In genomic region chr10:77605908-77606826, GRCm38 (mm10) we compare ENCODE assay signal across 8 mouse cellular contexts. TPM values are rescaled to one million over a fixed set of nuclear protein-coding genes. Genes with fewer than 3 reads are reported as not detected.
A peak's percentile ranks its signal among the peaks of the same experiment; 100 is the strongest.
DNase-seq lines count a peak whose midpoint lies in the region; ATAC-seq and TF ChIP-seq lines count a peak whose summit lies in the region.

Sumo3 (plus strand) TSS chr10:77606097.
Gm49325 (plus strand) TSS chr10:77606197.

- peak within 1 kb of the TSS; percentile 85 for H3K27ac ChIP-seq in cerebellum, adult 2 months (ENCODE audit: insufficient read depth, low read length)
- peak within 1 kb of the TSS; percentile 96 for H3K27ac ChIP-seq in forebrain, postnatal 0 days (ENCODE audit: low read depth, low read length)
- H3K27ac ChIP-seq in lung, embryonic 14.5 days (ENCODE audit: low read depth): peak within 1 kb of the TSS; percentile 99

- peak within 1 kb of the TSS; percentile 81 for H3K9ac ChIP-seq in forebrain, postnatal 0 days
- H3K9ac ChIP-seq in lung, embryonic 14.5 days: peak within 1 kb of the TSS; percentile 81

- WGBS in cerebellum, adult 2 months: under 1% methylated on average over 118 of the region's 119 CpGs
- WGBS in forebrain, postnatal 0 days: 2% methylated on average over 119 of the region's 119 CpGs
- WGBS in lung, embryonic 14.5 days: under 1% methylated on average over 102 of the region's 119 CpGs

- no peaks in the 10 kb centered on the region for H3K27me3 ChIP-seq in G1E (ENCODE audit: insufficient read depth, low read length)
- no peaks in the 10 kb centered on the region for H3K27me3 ChIP-seq in cerebellum, adult 2 months (ENCODE audit: control insufficient read depth, insufficient read depth, low read length)
- no peaks in the 10 kb centered on the region for H3K27me3 ChIP-seq in forebrain, postnatal 0 days (ENCODE audit: insufficient read depth, low read length)
- H3K27me3 ChIP-seq in lung, embryonic 14.5 days (ENCODE audit: insufficient read depth, low read length): no peaks in the 10 kb centered on the region

- H3K4me2 ChIP-seq in forebrain, postnatal 0 days (ENCODE audit: low read depth): peak within 1 kb of the TSS; percentile 87
- peak within 1 kb of the TSS; percentile 98 for H3K4me2 ChIP-seq in lung, embryonic 14.5 days

- peaks cover 36% of the 10 kb centered on the region for H3K36me3 ChIP-seq in G1E (replicated peaks)
- H3K36me3 ChIP-seq in forebrain, postnatal 0 days (ENCODE audit: insufficient read depth): peaks cover 10% of the 10 kb centered on the region
- peaks cover 17% of the 10 kb centered on the region for H3K36me3 ChIP-seq in lung, embryonic 14.5 days (ENCODE audit: insufficient read depth)

- TF ChIP-seq CTCF in G1E (IDR thresholded peaks at IDR 0.05; ENCODE audit: low read depth, low read length): no peak
- no peak for TF ChIP-seq CTCF in cerebellum, adult 2 months (IDR thresholded peaks at IDR 0.05; ENCODE audit: borderline replicate concordance, insufficient read depth, low read depth, low read length)
- peak; percentile 36; the same call in 1 of the 2 replicates for TF ChIP-seq CTCF in forebrain, postnatal 0 days (IDR thresholded peaks at IDR 0.05; ENCODE audit: low read depth)
- 0 out of 2 replicates have a peak, but pooled peaks have one; percentile 12 for TF ChIP-seq CTCF in lung, embryonic 14.5 days (IDR thresholded peaks at IDR 0.05; ENCODE audit: low read depth)

- H3K9me3 ChIP-seq in G1E (replicated peaks): peaks cover 6% of the 10 kb centered on the region; the same call in 1 of the 2 replicates
- H3K9me3 ChIP-seq in forebrain, postnatal 0 days (ENCODE audit: low read length): no peaks in the 10 kb centered on the region
- no peaks in the 10 kb centered on the region for H3K9me3 ChIP-seq in lung, embryonic 14.5 days (ENCODE audit: low read depth, low read length)

- peak within 1 kb of the TSS; percentile 80 for H3K4me3 ChIP-seq in G1E (ENCODE audit: low read depth, low read length)
- H3K4me3 ChIP-seq in cerebellum, adult 2 months (replicated peaks; ENCODE audit: insufficient read depth, low read depth, low read length): peak within 1 kb of the TSS; percentile 70
- H3K4me3 ChIP-seq in forebrain, postnatal 0 days (ENCODE audit: low read depth, low read length): peak within 1 kb of the TSS; percentile 55
- peak within 1 kb of the TSS; percentile 77 for H3K4me3 ChIP-seq in lung, embryonic 14.5 days (ENCODE audit: low read depth, low read length)

- peak; percentile 99 for DNase-seq in G1E (ENCODE audit: low spot score)
- DNase-seq in cerebellum, adult 2 months: peak; percentile 92 to 95
- peak; percentile 95 for DNase-seq in forebrain, postnatal 0 days
- peak; percentile 99 for DNase-seq in heart, postnatal 4 days
- DNase-seq in layer of hippocampus, adult 8-10 months (ENCODE audit: low spot score in 2 of 2): peak; percentile 89
- peak; percentile 96 for DNase-seq in lung, embryonic 14.5 days
- DNase-seq in testis, postnatal 14 days (ENCODE audit: low spot score): peak; percentile 97

- TF ChIP-seq POLR2A in cerebellum, adult 2 months (IDR thresholded peaks at IDR 0.05; ENCODE audit: borderline replicate concordance, insufficient read depth, low read length): peak; percentile 79

- peak; percentile 72 for ATAC-seq in G1E (ENCODE audit: extremely low read depth, insufficient number of reproducible peaks, low FRiP score, poor library complexity, severe bottlenecking)
- peak; percentile 90 for ATAC-seq in forebrain, postnatal 0 days
- ATAC-seq in lung, embryonic 14.5 days (ENCODE audit: insufficient read depth): peak; percentile 85
- peak; percentile 88 for ATAC-seq in neutrophil, adult 5-6 weeks (ENCODE audit: extremely low read depth, insufficient number of reproducible peaks, low FRiP score, poor library complexity, severe bottlenecking)

- H3K4me1 ChIP-seq in G1E (ENCODE audit: insufficient read depth, low read depth, low read length): peaks cover 38% of the 10 kb centered on the region
- peaks cover 21% of the 10 kb centered on the region for H3K4me1 ChIP-seq in cerebellum, adult 2 months (ENCODE audit: control insufficient read depth, insufficient read depth, low read length)
- peaks cover 8% of the 10 kb centered on the region; the same call in 1 of the 2 replicates for H3K4me1 ChIP-seq in forebrain, postnatal 0 days (ENCODE audit: insufficient read depth)
- H3K4me1 ChIP-seq in lung, embryonic 14.5 days (ENCODE audit: insufficient read depth): peaks cover 12% of the 10 kb centered on the region

RNA-seq across cellular contexts. Expression of gene Sumo3, which starts in this region (rescaled TPM):
- total RNA-seq in G1E (2014; fragmentation: Nextera tagmentation) (32.6 and 35.3 TPM in 2 replicates), G1E (2017) (96.3 and 115 TPM in 2 replicates)
- polyA plus RNA-seq in G1E (2012): 130 and 160 TPM in 2 replicates
- 301 and 310 TPM in 2 replicates for polyA plus RNA-seq in cerebellum, adult 2 months (2012; rRNA removed)
- total RNA-seq in forebrain, postnatal 0 days (2014; rRNA removed): 270 and 305 TPM in 2 replicates
- polyA plus RNA-seq in forebrain, postnatal 0 days (2015; fragmentation: Nextera tagmentation; extraction: Ambion mirVana): 381 and 398 TPM in 2 replicates
- 10 to 100 TPM; 90.9 to 97.9 TPM for total RNA-seq in heart, postnatal 4 days (2021)
- 100 to 1,000 TPM; 144 to 152 (median 147) TPM for total RNA-seq in layer of hippocampus, adult 8-10 months (2022)
- polyA plus RNA-seq in lung, embryonic 14.5 days (2014; fragmentation: Nextera tagmentation; extraction: Ambion mirVana): 329 and 337 TPM in 2 replicates
- total RNA-seq in neutrophil, adult 5-6 weeks (2017): 32.6 and 52.2 TPM in 2 replicates

RNA-seq across cellular contexts. Expression of gene Gm49325, which starts in this region (rescaled TPM):
- total RNA-seq in G1E (2014; fragmentation: Nextera tagmentation) (not detected in 2 replicates), G1E (2017) (not detected in 2 replicates)
- not detected in 2 replicates for polyA plus RNA-seq in G1E (2012)
- 33.8 and 37.7 TPM in 2 replicates for polyA plus RNA-seq in cerebellum, adult 2 months (2012; rRNA removed)
- not detected in 2 replicates for total RNA-seq in forebrain, postnatal 0 days (2014; rRNA removed)
- polyA plus RNA-seq in forebrain, postnatal 0 days (2015; fragmentation: Nextera tagmentation; extraction: Ambion mirVana): 27.7 and 33.6 TPM in 2 replicates
- total RNA-seq in heart, postnatal 4 days (2021): 10 to 100 TPM; 15.9 to 20.8 TPM
- total RNA-seq in layer of hippocampus, adult 8-10 months (2022): 10 to 100 TPM in 3 of 4 experiments, 1 to 10 TPM in 1; 7.6 to 33.3 (median 12.1) TPM
- 3.0 and 3.5 TPM in 2 replicates for polyA plus RNA-seq in lung, embryonic 14.5 days (2014; fragmentation: Nextera tagmentation; extraction: Ambion mirVana)
- not detected in 2 replicates for total RNA-seq in neutrophil, adult 5-6 weeks (2017)

Comparison
In these comparisons a context has a peak if more than half of its experiments do, and no peak if none do; other contexts are left out.
1. Peak in every context shown above with its lines: DNase-seq, ATAC-seq, H3K4me3 ChIP-seq and H3K27ac ChIP-seq.
2. CTCF ChIP-seq: peak in forebrain, postnatal 0 days (single experiment) and lung, embryonic 14.5 days (single experiment); none in G1E (single experiment) and cerebellum, adult 2 months (single experiment).